Mouse (Mus musculus): ENCODE measurements around the gene Tmem260. TPM values are rescaled to one million over a fixed set of nuclear protein-coding genes. Genes with fewer than 3 reads are reported as not detected.

Gene Tmem260
- polyA plus RNA-seq (2014; fragmentation: Illumina TruSeq; extraction: RNeasy Lipid Tissue Mini Kit (QIAGEN cat#74804); ENCODE audit: low read depth, low replicate concordance), result 7.3 TPM

DNA sequence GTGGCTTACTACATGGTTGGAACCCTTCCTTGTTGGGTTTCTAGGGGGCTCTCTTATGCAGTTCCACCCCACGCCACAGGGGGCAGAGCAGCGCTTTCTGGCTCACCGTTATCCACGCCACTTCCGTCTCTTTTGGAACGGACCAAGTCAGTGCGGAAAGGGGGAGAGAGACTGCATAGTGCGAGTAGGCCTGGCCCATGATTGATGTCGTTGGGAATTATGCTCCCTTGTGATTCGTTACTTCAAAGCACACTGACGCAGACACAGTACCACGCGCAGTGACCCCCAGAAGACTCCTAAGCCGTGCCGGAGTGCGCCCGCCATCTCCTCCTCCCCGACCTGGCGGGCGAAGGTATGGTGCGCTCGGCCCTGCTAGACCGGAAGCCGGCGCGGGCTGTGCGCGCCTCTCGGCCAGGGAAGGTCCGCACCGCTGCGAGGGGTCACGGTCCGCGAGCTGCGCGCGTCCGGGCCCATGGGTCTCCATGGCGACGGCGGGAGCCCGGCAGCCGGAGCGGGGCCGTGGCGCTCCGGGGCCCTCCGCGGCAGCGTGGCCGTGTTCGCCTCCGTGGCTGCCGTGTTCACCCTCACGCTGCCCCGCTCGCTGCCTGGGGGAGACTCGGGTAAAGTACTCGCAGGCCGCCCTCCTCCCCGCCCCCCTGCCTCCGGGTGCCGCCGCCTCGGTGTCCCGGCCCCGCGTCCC, at the start of gene Tmem260:
Gene Tmem260, plus strand, starts transcription at position 141 of the 700 bp plus-strand sequence.

Other genes starting within 250 kb of the Tmem260 start
- gene Otx2, start 227.7 kb downstream of the Tmem260 start, polyA plus RNA-seq (2014; fragmentation: Illumina TruSeq; extraction: RNeasy Lipid Tissue Mini Kit (QIAGEN cat#74804); ENCODE audit: low read depth, low replicate concordance), result not detected